Mouse (Mus musculus) heart, embryonic 12.5 days (tissue): ENCODE measurements around the gene Plpp7. TPM values are rescaled to one million over a fixed set of nuclear protein-coding genes. Genes with fewer than 3 reads are reported as not detected.

Source experiments
- ATAC-seq: fragments of 200-750 bp; cut with Nextera tagmentation; 2 replicates; pipeline ENCODE4 v1.8.0; 2017; ENCODE audit warnings: moderate TSS enrichment, moderate library complexity; ENCODE audit not compliant: insufficient number of reproducible peaks, low FRiP score
- H3K27ac ChIP-seq: fragments of 300-500 bp; sonication (generic); 2 replicates; pipeline ENCODE4 v1.5.1; 2016; ENCODE audit warnings: mild to moderate bottlenecking, moderate library complexity; ENCODE audit not compliant: poor library complexity, severe bottlenecking
- H3K27me3 ChIP-seq: fragments of 300-500 bp; sonication (generic); replicated peaks from 2 replicates; pipeline ENCODE4 v1.6.1; 2016; ENCODE audit warnings: mild to moderate bottlenecking, moderate library complexity
- H3K36me3 ChIP-seq: fragments of 300-500 bp; sonication (generic); 2 replicates; pipeline ENCODE4 v1.6.1; 2016; ENCODE audit warnings: mild to moderate bottlenecking, moderate library complexity
- H3K4me1 ChIP-seq: fragments of 300-500 bp; sonication (generic); replicated peaks from 2 replicates; pipeline ENCODE4 v1.6.1; 2016; ENCODE audit warnings: mild to moderate bottlenecking
- H3K4me2 ChIP-seq: fragments of 300-500 bp; sonication (generic); 2 replicates; pipeline ENCODE4 v1.6.1; 2016; ENCODE audit warnings: mild to moderate bottlenecking, moderate library complexity
- H3K4me3 ChIP-seq: fragments of 300-500 bp; sonication (generic); 2 replicates; pipeline ENCODE4 v1.5.1; 2016; ENCODE audit warnings: mild to moderate bottlenecking
- H3K9ac ChIP-seq: fragments of 300-500 bp; sonication (generic); 2 replicates; pipeline ENCODE4 v1.6.1; 2016; ENCODE audit warnings: mild to moderate bottlenecking, moderate library complexity
- H3K9me3 ChIP-seq: fragments of 300-500 bp; sonication (generic); replicated peaks from 2 replicates; pipeline ENCODE4 v1.6.1; 2016; ENCODE audit warnings: mild to moderate bottlenecking, moderate library complexity
- WGBS: fragments of 180-500 bp; shearing (Covaris S2); methylation state at CpG from one replicate; pipeline ENCODE4 v1.1.7; 2016; 5-methylcytosine and 5-hydroxymethylcytosine counted together
- polyA plus RNA-seq: library from polyadenylated mRNA; unstranded; fragments of >200 nt; fragmentation: Nextera tagmentation; extraction: Ambion mirVana; gene quantifications from 2 replicates; pipeline ENCODE4 v1.2.1, GENCODE M21; 2016

Gene Plpp7
- polyA plus RNA-seq, 1 experiment from 2014 or later = 11.4 TPM

DNA sequence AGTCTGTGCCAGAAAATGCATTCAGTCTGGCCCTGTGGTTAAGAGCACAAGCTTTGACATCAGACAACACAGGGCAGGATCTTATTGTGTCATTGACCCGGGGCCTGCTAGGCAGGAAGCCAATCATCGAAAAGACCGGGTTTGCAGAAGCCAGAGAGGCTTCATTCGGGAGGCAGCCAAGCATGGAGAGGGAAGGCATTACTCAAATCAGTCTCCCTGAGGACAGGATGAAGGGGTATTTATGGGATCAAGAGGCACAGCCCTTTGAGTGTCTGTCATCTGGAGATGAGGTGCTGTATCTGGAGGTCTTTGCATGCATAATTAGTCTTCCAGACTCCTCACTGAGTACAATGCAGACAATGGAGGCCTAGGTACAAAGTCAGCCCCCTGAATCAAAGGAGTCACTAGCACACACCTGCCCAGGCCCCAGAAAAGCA, 45.2 kb downstream of the Plpp7 start:
- no peak overlapping the region for H3K9ac ChIP-seq
- H3K4me1 ChIP-seq = peaks cover 10% of the 10 kb centered on the region; the same call in 1 of the 2 replicates
- no peak for ATAC-seq
- no peaks in the 10 kb centered on the region for H3K27me3 ChIP-seq
- H3K4me2 ChIP-seq = no peak overlapping the region
- H3K36me3 ChIP-seq = no peaks in the 10 kb centered on the region
- no peak overlapping the region for H3K27ac ChIP-seq
- WGBS = 45% methylated on average over 4 of the region's 4 CpGs
- H3K9me3 ChIP-seq = no peaks in the 10 kb centered on the region
- no peak overlapping the region for H3K4me3 ChIP-seq

DNA sequence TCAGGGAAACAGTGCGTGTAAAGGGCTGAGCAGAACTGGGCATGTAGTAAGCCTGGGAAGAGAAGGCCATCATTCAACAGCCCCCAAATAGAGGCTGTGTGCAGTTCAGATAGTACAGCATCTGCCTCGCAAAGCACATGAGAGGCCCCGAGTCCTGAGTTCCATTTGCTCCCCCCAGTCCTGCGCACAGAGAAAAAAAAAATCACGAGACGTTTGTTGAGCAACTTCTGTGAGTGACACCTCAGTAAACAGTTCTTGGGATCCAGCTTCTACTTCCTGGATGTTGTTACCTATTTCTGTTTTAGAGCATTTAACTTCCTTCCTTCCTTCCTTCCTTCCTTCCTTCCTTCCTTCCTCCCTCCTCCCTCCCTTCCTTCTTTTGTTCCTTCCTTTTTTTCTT, 46.3 kb downstream of the Plpp7 start:
- Histone ChIP-seq H3K27ac (no peak overlapping the region), H3K36me3 (no peaks in the 10 kb centered on the region), H3K27me3 (no peaks in the 10 kb centered on the region), H3K9me3 (no peaks in the 10 kb centered on the region), H3K9ac (no peak overlapping the region), H3K4me1 (peaks cover 10% of the 10 kb centered on the region; the same call in 1 of the 2 replicates), H3K4me2 (no peak overlapping the region), H3K4me3 (no peak overlapping the region)
- ATAC-seq = no peak
- 75% methylated on average over 6 of the region's 6 CpGs for WGBS

DNA sequence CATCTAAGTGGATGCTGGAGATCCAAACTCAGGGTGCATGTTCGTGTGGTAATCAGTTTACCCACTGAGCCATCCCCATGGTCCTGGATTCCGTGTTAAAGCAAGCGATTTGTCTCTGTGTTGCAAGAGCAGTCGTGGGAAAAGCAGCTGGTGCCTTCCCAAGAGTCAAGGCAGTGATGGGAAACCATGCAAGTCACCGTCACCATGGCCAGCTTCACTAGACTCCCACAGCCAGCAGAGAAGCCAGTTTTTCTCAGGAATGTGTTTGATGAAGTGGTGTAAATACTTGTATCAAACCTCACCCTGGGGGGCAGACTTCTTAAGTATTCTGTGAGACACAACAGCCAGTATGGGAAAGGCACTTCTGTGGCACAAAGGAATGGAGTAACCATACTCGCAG, 47.0 kb downstream of the Plpp7 start:
- 54% methylated on average over 6 of the region's 6 CpGs for WGBS
- no peak overlapping the region for H3K4me2 ChIP-seq
- H3K4me3 ChIP-seq = no peak overlapping the region
- no peaks in the 10 kb centered on the region for H3K27me3 ChIP-seq
- H3K36me3 ChIP-seq = no peaks in the 10 kb centered on the region
- no peaks in the 10 kb centered on the region for H3K9me3 ChIP-seq
- no peak overlapping the region for H3K9ac ChIP-seq
- peaks cover 10% of the 10 kb centered on the region; the same call in 1 of the 2 replicates for H3K4me1 ChIP-seq
- no peak for ATAC-seq
- no peak overlapping the region for H3K27ac ChIP-seq

DNA sequence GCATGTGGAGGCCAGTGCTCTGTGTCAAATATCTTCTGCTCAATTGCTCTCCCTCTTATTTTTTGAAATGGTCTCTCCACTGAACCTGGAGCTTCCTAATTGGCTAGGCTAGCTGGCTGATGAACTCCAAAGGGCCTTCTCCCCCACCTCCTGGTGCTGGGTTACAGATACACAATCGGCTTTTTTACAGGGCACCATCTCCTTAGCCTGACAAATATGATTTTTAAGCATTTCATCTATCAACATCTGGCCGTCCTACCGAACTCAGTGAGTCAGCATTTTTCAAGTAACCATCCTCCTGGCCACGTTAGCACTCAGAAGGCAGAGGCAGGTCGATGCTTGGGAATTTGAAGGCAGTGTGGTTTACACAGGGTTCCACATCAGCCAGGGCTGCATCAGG, 49.3 kb downstream of the Plpp7 start:
- H3K9ac ChIP-seq = no peak overlapping the region
- no peaks in the 10 kb centered on the region for H3K36me3 ChIP-seq
- H3K4me2 ChIP-seq = no peak overlapping the region
- H3K4me3 ChIP-seq = no peak overlapping the region
- no peak for ATAC-seq
- H3K4me1 ChIP-seq = no peaks in the 10 kb centered on the region
- no peaks in the 10 kb centered on the region for H3K27me3 ChIP-seq
- H3K9me3 ChIP-seq = no peaks in the 10 kb centered on the region
- H3K27ac ChIP-seq = no peak overlapping the region
- 76% methylated on average over 5 of the region's 5 CpGs for WGBS

DNA sequence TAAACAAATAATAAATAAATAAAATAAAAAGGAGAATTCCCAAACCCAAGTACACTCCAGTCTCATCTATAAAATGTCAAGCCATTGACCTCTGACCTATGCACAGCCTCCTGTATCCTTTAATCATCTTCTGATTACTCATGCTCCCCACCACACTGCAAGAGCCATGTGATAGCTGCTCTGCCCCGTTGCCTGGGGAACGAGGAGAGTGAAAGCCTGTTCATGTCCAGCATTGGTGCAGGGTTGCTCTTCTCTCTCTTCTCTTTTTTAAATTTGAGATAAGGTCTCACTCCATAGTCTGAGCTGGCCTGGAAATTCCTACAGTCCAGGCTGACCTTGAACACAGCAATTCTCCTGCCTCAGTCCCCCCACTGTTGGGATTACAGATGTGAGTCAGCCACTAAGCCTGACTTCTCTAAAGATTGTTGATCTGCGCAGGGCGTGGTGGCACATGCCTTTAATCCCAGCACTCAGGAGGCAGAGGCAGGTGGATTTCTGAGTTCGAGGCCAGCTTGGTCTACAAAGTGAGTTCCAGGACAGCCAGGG, 51.4 kb downstream of the Plpp7 start:
- Histone ChIP-seq H3K4me3 (no peak overlapping the region), H3K9me3 (no peaks in the 10 kb centered on the region), H3K9ac (no peak overlapping the region), H3K27me3 (no peaks in the 10 kb centered on the region), H3K36me3 (no peaks in the 10 kb centered on the region), H3K27ac (no peak overlapping the region), H3K4me1 (0 out of 2 replicates have a peak, but pooled peaks cover 4% of the 10 kb centered on the region), H3K4me2 (no peak overlapping the region)
- no peak for ATAC-seq
- WGBS = 73% methylated on average over 5 of the region's 5 CpGs

DNA sequence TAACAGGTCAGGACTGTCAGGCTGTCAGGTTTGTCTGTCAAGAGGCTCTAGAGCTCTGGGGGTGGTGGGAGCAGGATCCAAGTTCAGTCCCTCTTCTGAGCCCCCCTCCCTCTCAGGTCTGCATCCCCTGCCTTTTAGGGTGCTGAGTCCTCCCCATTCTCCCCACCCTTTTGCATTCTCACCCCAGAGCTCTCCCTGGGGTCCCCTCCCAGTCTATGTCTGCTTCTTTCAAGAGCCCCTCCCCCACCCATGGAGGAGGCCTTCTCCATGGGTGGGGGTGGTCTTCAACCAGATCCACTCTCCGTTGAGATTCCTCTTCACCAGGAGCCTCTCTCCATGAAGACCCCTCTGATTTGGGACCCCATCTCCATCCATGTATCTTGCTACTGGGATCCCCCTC, 54.8 kb downstream of the Plpp7 start:
- Histone ChIP-seq H3K27ac (peak overlapping the region; percentile 97), H3K9ac (no peak overlapping the region; the same call in 1 of the 2 replicates), H3K4me2 (peak overlapping the region; percentile 96), H3K36me3 (no peaks in the 10 kb centered on the region), H3K27me3 (no peaks in the 10 kb centered on the region), H3K4me1 (peaks cover 36% of the 10 kb centered on the region), H3K9me3 (no peaks in the 10 kb centered on the region), H3K4me3 (no peak overlapping the region)
- WGBS = 35% methylated on average over 1 of the region's 1 CpGs
- ATAC-seq = no peak

DNA sequence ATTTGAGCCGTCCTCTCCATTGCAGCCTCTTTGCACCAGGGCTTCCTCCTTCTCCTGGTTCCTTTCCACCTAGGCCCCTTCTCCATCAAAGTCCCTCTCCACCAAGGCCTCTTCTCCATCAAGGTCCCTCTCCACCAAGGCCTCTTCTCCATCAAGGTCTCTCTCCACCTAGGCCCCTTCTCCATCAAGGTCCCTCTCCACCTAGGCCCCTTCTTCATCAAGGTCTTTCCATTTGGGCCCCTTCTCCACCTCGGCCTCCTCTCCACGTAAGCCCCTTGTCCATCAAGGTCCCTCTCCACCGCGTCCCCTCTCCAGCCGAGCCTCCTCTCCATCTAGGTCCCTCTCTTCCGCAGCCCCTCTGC, 55.2 kb downstream of the Plpp7 start:
- WGBS = 7% methylated on average over 7 of the region's 7 CpGs
- no peak for ATAC-seq

DNA sequence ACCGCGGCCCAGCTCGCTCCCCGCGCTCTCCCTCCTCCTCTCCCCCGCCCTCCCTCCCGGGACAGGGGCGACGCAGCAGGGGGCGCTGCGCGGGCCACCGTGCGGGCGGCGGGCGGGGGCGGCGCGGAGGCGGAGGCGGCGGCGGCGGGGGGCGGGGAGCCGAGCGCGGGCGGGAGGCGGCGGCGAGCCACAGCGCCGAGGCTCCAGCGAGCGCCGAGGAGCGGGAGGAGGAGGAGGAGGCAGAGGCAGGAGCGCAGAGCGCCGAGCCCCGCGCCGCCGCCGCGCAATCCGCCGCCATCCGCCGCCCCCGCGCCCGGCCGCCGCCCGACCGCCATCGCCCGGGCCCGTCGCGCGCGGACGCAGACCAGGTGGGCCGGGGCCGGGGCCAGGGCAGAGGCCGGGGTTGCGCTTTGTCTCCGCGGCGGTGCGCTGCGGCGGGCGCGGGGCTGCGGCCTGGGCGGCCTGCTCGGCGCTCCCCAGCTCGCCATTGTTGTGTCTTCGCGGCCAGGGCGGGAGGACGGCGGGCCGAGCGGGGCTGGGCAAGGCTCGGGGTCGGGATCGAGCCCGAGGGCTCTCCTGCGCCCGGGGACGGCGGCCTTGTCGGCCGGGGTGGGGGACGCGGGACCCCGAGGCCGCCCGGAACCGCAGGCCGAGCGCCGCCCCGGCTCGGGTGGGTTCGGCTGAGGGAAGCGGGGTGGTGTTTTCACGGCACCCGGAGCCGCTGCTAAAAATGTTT, 55.8 kb downstream of the Plpp7 start, which contains the start of gene Prrc2b:
Gene Prrc2b, plus strand, starts transcription at position 159 of the 736 bp plus-strand sequence.
- Histone ChIP-seq H3K27ac (peak within 1 kb of the TSS; percentile 97), H3K9me3 (no peaks in the 10 kb centered on the region), H3K4me1 (peaks cover 45% of the 10 kb centered on the region), H3K27me3 (no peaks in the 10 kb centered on the region), H3K36me3 (no peaks in the 10 kb centered on the region), H3K9ac (peak within 1 kb of the TSS; percentile 97), H3K4me2 (peak within 1 kb of the TSS; percentile 96), H3K4me3 (peak within 1 kb of the TSS; percentile 80)
- WGBS = 1% methylated on average over 89 of the region's 117 CpGs
- peak; percentile 80 for ATAC-seq

More for the DNA sequence above, 55.2 kb downstream of the Plpp7 start:
- H3K9me3 ChIP-seq = no peaks in the 10 kb centered on the region
- peaks cover 40% of the 10 kb centered on the region for H3K4me1 ChIP-seq
- H3K27me3 ChIP-seq = no peaks in the 10 kb centered on the region
- H3K36me3 ChIP-seq = no peaks in the 10 kb centered on the region
- H3K4me3 ChIP-seq = peak overlapping the region; percentile 80
- peak overlapping the region; percentile 97 for H3K9ac ChIP-seq
- peak overlapping the region; percentile 96 for H3K4me2 ChIP-seq
- peak overlapping the region; percentile 97 for H3K27ac ChIP-seq

DNA sequence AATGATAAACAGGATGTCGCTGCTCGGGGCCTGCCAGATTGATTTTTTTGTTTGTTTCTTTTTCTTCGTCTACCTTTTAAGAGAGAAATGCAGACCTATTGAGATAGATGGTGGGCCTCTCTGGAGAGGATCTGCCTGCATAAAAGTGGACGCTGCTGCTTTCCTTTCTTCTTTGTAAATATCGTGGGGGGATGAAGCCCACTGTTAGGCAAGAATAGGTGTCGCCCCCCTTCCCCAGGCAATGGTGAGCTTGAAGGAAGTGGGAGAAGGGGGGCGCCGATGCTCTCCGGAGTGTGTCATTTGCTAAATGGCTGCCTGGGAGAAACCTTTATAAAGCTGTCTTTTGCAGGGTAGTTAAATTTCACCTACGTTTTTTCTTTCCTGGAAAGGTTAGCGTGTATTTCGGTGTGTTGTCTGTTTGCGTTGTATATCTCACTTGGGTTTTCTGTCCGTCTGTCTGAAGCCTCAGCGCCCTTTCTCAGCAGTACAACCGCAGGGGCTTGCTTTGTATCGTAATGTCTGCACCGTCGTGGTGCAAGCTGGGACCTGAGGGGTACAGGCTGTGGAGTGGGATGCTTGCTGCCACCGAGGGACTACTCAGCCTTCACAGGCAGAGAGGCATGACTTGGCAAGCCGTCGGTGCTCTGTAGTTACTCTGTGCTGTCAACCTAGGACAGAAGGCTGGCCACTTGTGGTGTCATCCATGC, 56.5 kb downstream of the Plpp7 start:
- whole genome bisulfite sequencing = under 1% methylated on average over 22 of the region's 22 CpGs
- no peaks in the 10 kb centered on the region for H3K9me3 ChIP-seq
- H3K9ac ChIP-seq = peak overlapping the region; percentile 97
- H3K27me3 ChIP-seq = no peaks in the 10 kb centered on the region
- H3K4me3 ChIP-seq = peak overlapping the region; percentile 80
- H3K4me2 ChIP-seq = peak overlapping the region; percentile 96
- H3K27ac ChIP-seq = peak overlapping the region; percentile 97
- ATAC-seq = peak; percentile 26; the same call in 1 of the 2 replicates
- peaks cover 52% of the 10 kb centered on the region for H3K4me1 ChIP-seq
- H3K36me3 ChIP-seq = no peaks in the 10 kb centered on the region

DNA sequence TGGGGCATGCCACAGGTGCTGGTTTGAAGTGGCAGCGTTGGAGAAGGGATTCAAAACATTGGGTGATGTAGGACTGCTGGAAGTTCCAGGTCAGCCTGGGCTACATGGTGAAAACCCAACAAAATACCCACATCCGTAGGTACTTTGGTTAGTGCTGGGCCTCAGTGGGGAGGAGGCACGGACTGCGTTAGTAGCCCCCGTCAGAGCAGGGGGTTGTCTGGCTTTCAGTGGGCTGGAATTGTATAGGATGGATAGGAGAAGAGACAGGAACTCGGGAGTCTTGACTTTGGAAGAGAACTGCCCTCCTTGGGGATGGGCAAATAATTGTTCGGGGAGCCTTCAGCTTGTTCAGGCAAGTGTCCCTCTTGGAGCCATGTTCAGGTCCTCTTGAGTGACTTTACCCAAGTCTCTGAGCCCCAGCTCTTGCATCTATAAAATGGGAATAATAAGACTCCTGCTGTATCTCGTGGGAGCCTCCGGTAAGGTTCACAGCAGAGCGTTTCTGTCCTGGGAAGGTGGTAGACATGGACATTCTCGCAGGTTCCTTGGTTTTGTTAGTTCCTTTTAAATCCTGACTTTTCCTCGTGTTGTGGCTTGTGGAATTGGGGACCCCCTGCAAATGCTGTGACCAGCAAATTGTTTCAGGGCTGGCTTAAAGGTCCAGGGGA, 57.2 kb downstream of the Plpp7 start:
- no peak for ATAC-seq
- H3K4me2 ChIP-seq = peak overlapping the region; percentile 96
- peaks cover 59% of the 10 kb centered on the region for H3K4me1 ChIP-seq

More for the DNA sequence above, 57.2 kb downstream of the Plpp7 start:
- Histone ChIP-seq H3K27ac (peak overlapping the region; percentile 97), H3K4me3 (peak overlapping the region; percentile 80), H3K36me3 (no peaks in the 10 kb centered on the region), H3K9me3 (no peaks in the 10 kb centered on the region), H3K27me3 (no peaks in the 10 kb centered on the region), H3K9ac (peak overlapping the region; percentile 97)
- WGBS = 13% methylated on average over 12 of the region's 12 CpGs
